Mouse (Mus musculus) gastrocnemius, adult 18-20 months (tissue): ENCODE data around the gene Hectd4. TPM values are rescaled to one million over a fixed set of nuclear protein-coding genes. Genes with fewer than 3 reads are reported as not detected.
"Not testable (repeated sequence)": the region's sequence is repeated elsewhere in the genome, so short reads cannot be mapped to it uniquely, and the experiment has no call there.

ENCODE experiments used
- DNase-seq: peaks from one replicate; pipeline ENCODE4 v3.0.0; 2021; ENCODE audit warnings: low spot score
- total RNA-seq, 2 experiments: library from RNA; stranded (reverse); gene quantifications; 2 replicates each; pipeline ENCODE4 v1.2.3; 2021

Hectd4 gene
- total RNA-seq, 2 experiments from 2014 or later: 11.3 to 11.8 TPM

DNA sequence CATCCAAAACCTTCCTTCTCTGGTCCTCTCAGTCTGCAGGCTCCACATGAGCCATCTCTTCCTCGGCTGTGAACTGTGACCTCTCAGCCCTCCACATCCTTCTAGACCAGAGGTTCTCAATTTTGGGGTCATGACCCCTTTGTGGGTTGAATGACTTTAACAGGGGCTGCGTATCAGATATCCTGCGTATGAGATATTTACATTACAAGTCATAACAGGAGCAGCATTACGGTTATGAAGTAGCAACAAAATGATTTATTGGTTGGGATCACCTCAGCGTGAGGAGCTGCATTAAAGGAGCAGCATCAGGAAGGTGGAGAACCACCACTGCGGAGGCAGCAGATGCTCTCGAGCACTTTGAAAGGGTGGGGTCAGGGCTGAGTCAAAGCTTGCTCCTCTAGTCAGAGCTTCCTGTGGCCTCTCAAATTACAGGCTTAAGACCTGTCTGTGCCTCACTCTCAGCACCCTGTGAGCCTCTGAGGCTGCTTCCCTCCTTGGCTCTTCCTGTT lies 121.0 kb downstream of the Hectd4 start:
- DNase-seq: no peak

- DNase-seq: no peak
Observed at GRCm38 (mm10) chr5:121342490-121342889, 122.5 kb downstream of the Hectd4 start.

DNA sequence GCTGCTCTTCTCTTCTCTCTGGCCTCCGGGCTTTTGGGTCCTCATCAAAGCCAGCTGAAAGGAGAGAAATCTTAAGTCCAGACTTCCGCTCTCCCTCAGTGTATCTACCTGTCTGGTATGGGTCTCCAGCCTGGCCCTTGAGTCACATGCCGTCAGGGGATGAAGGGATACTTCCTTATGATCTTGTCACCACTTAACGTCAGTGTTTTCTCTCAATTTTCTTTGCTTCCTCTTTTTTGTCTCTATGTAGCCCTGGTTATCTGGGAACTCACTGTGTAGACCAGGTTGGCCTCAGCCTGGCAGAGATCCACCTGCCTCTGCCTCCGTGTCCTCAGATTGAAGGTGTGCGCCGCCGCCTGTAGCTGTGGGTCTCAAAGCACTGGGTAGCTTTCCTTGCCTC lies 124.0 kb downstream of the Hectd4 start:
- DNase-seq: no peak

DNA sequence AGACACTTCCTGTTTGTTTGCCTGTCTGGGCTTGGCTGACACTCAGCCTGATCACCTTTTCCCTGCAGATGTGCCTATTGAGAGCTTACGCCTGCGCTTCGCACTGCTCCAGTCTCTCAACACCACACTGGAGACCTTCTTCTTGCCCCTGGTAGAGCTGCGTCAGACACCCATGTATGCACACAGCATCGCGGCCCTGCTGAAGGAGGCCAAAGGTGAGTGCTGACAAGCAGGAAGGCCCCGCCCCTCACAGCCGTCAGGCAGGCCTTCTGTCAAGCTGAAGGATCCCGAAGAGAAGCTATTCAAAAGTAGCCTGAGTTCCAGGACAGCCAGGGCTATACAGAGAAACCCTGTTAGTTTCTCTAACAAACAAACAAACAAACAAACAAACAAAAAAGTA lies 139.2 kb downstream of the Hectd4 start:
- no peak for DNase-seq

GRCm38 (mm10) chr5:121361696-121362095 lies 141.7 kb downstream of the Hectd4 start:
- no peak for DNase-seq

DNA sequence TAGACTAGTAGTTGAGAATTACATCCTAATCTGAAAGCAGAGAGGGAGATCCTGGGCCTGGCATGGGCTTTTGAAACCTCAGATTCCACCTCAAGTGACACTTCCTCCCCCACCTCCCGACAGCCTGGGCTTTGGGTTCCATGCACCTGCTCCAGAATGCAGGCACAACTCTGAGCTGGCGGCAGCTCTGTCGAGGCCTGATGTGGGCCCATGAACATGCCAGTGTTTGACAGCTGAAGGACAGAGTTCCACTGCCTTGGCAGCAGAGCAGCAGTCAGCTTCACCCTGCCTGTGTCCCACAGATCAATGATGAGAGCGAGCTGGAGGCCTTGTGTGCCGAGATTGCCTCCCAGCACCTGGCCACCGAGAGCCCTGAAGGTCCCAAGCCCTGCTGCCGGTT lies 143.4 kb downstream of the Hectd4 start:
- peak; percentile 37 for DNase-seq

GRCm38 (mm10) chr5:121366449-121367225 lies 146.6 kb downstream of the Hectd4 start:
- DNase-seq: no peak

DNA sequence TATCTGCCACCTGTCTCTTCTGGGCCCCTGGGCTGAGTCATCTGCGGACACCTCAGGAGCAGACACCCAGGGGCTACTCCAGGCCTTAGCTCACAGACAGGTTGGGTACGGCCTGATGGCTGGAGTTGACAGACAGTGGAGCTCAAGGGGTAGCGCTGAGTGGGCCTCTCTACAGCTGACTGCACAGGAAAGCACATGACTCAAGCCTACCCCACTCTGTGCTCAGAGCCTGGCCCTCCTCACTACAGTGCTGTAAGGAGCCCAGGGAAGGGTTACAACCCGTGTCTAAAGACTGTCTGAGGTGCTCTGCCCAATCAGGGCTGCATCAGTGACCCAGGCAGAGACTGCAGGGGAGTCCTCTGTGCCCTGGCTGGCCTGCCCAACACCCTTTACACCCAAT lies 147.2 kb downstream of the Hectd4 start:
- DNase-seq: no peak

- no peak for DNase-seq
Observed at GRCm38 (mm10) chr5:121371712-121372111, 151.7 kb downstream of the Hectd4 start.

DNA sequence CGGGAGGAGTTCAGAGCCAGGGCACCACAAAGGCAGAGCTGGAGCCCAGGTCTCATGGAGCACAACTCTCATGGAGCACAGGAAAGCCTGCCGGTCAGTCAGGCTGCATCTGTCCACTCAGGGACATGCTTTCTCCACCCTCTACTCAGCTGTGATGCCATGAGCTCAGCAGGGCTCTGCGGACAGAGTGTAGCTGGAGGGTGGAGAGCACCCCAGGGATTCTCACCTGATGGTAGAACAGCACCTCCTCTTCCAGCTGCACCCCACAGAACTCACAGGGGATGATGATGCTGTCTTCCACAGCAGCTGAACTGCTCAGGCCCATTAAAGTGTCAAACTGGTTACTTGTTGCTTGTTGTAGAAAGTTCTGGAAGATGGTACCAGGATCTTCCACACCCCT lies 154.8 kb downstream of the Hectd4 start:
- DNase-seq: no peak

DNA sequence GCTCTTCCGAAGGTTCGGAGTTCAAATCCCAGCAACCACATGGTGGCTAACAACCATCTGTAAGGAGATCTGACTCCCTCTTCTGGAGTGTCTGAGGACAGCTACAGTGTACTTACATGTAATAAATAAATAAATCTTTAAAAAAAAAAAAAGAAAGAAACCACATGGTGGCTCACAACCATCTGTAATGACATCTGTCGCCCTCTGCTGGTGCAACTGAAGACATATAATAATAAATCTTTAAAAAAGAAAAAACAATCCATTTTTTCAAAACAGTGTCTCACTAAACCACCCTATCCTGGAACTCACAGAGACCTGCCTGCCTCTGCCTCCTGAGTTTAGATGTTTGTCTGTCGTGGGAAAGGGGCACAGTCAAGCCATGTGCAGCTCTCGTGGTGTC lies 157.0 kb downstream of the Hectd4 start:
- not testable (repeated sequence) for DNase-seq

DNA sequence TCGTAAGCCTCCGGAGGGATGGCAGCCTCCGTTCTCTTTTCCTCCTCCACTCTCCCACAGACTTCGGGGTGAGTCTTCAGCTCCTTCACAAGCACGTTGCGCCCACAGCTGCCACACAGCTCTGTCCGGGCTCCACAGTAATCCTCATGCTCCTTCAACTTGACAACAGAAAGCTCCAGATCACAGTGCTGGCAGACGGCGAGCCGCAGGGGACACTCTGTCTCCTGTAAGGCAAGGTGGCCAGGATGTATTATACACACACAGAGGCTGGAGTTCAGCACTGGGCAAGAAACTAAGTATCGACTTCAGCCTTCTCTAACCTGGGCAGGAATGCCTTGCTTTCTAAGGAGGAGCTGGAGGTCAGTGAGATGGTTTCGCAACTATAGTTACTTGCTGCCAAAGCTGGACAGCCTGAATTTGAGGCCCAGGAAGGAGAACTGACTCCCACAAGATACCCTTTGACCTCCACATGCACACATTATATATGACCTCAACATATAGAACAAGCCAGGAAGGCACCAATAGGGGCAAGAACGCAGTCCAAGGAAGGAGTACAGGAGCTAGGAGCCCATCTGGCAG lies 158.7 kb downstream of the Hectd4 start:
- DNase-seq: peak; percentile 55

GRCm38 (mm10) chr5:121380692-121381091 lies 160.7 kb downstream of the Hectd4 start:
- no peak for DNase-seq

DNA sequence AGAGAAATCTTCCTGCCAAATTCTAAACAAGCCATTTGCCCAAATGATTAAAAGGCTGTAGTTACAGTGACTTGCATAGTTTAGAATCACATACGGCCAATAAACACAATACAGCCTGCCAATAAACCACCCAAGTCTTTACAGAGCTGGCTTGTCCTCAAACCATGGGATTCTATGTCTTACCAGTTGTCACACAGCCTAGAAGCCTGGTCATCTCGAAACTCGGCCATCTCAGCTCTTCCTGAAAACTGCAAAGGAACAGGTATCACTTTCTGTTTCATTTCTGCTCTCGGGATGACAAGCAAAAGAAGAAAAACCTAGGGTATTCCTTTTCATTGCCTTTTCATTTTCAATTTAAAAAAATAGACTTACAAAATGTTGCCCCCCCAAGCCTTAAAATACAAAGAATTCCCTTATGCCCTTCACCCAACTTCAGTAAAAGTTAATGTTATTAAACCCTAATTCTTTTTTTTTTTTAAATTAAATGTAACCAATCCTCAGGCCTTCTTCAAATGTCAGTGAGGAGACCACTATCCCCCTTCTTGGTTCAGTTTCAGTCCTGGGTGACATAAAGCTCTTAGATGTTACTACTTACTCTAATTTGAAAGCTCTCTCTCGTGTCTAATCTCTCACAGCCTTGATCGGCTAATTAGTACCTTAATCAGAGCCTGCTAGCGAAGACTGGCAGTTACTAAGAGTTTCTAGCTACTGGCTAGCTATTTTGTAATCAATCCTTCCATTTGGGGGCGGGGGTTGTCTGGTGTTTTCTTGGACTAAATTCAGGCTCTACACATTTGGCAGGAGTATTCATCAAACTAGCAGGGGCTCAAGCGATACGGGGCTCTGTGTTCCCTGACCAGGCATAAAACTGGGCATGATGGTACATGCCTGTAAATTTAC lies 164.1 kb downstream of the Hectd4 start:
- peak; percentile 40 for DNase-seq

- no peak for DNase-seq
Observed at GRCm38 (mm10) chr5:121384757-121385460, 164.9 kb downstream of the Hectd4 start.

- peak; percentile 96 for DNase-seq
Observed at GRCm38 (mm10) chr5:121385461-121386119, 165.6 kb downstream of the Hectd4 start, which contains the start of gene Trafd1. Gene Trafd1, minus strand, starts transcription at chr5:121385632.

- no peak for DNase-seq
Observed at GRCm38 (mm10) chr5:121386120-121386909, 166.3 kb downstream of the Hectd4 start.

GRCm38 (mm10) chr5:121387126-121387525 lies 167.1 kb downstream of the Hectd4 start:
- no peak for DNase-seq

DNA sequence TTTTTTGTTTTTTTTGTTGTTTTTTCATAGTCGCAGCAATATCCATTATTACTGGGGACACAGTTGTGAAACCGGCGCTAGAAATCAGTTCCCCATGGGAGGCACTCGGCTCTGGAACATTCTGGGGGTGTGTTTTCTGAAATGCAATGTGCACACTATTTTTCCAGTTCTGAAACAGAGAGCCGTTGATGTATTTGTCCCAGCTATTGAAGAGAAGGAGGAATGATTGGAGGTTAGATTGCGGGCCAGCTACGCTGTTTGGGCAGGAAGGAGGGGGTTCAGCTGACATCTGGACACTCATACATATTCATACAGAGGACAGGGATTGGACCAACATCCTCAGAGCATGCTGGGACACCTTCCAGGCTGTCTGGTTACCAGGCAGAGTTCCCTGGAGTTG lies 169.1 kb downstream of the Hectd4 start:
- DNase-seq: peak; percentile 34

DNA sequence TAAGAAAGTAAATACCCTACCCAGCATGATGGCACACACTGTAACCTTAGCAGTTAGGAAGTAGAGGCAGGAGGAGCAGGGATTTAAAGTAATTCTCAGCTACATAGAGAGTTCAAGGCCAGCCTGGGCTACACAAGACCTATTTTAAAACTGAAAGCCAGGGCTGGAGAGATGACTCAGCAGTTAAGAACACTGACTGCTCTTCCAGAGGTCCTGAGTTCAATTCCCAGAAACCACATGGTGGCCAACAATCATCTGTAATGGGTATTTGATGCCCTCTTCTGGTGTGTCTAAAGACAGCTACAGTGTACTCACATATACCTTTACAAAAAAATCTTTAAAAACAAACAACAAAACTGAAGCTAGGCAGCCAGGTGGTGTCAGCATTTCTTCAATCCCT lies 169.7 kb downstream of the Hectd4 start:
- no peak for DNase-seq
